Mouse (Mus musculus) spleen, postnatal 36 days (tissue): ENCODE measurements around the gene Dynlt1f.
"Not testable (repeated sequence)": the region's sequence is repeated elsewhere in the genome, so short reads cannot be mapped to it uniquely, and the experiment has no call there.

ENCODE experiments used
- DNase-seq, 2 experiments: peaks; one replicate each; pipeline ENCODE4 v3.0.0; 2022; ENCODE audit warnings: low spot score in 2 of 2, mixed read lengths in 1 of 2

Dynlt1f gene

DNA sequence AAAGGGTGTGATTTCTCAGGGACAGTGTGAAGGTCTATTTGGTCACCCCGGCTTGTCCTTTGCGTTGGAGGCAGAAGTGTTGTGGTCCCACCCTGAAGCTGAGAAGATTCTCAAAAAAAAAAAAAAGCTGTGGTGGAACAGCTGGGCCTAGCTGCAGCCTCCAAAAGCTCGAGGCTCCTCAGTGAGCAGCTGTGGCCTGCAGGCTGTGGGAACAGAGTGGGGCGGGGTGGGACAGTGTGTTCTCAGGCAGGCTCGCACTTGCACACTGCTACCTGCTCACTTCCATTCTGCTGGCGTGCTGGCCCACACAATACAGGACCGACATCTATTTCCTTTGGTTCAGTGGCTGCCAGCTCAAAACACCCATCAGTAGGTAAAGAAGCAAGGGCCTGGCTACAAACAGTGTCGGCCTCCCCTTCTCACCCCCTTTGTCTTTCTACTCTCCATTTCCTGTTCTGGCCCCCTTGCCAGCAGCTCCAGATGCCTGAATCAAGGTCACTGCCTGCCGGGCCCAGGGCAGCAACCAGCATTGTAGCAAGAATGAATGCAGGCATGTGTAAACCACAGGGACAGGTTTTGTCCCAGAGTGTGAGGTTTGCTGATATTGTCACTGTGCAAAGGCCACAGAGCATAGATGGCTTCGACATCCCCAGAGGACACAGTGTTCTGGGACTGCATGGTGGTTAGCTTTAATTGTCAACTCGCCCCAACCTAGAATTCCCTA lies 5.6 kb upstream of the Dynlt1f start:
- DNase-seq = not testable (repeated sequence)

DNA sequence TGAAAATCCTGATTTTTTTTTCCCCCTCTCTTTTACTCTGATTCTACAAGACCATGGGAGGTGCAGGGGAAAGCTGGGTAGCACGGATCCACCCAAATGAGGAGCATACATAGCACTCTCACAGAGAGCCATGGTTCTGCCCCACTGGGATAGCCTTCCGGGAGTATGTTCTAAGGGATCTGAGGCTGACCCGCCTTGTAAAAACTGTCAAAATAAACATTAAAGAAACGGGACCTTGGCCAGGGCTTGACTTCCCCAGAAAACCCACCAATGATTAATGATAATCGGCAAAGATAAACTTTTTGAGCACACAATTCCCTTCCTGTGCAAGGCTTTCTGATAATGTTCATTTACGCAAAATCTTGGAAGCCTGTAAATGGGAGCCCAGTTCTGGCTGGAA lies 4.9 kb upstream of the Dynlt1f start:
- DNase-seq = not testable (repeated sequence)

DNA sequence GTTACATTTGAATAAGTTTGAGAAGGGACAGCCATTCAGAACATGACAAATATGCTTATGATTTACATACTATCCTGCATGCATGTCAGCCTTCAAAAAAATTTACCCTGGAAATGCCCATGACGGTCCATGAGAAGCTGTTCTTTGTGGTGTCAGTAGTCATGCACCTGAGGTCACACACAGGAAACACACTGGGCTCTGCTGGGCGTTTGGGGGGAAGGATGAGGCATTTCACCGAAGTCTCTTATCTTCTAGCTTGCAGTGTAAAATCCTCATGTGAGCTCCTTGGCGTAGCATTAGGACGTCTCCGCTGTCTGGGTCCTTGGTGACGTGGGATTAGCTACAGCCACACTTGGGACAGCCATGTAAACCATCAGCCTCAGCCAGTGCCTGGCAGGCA lies 3.1 kb upstream of the Dynlt1f start, which contains the start of gene Sytl3:
Gene Sytl3, plus strand, starts transcription at position 293 of the 400 bp plus-strand sequence.
- DNase-seq = peak in 1 of 2 experiments; percentile 52

DNA sequence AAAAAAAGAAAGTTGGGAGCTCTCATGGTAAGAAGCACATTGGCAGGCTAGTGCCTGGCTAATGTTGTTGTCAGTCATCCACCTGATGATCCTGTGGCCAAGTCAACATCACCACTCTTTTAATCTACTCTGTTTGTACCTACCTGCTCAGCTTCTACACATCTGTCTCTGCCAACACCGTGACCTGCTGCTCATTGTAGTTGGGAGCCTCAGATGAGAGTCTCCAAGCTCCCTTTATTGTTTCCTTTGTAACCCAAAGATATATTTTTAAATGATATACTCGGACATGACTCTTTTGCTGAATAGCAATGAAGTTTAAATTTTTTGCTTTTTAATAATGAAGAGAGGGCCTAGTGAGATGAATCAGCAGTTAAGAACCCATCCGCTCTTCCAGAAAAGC lies 771 bp upstream of the Dynlt1f start:
- DNase-seq = not testable (repeated sequence)

DNA sequence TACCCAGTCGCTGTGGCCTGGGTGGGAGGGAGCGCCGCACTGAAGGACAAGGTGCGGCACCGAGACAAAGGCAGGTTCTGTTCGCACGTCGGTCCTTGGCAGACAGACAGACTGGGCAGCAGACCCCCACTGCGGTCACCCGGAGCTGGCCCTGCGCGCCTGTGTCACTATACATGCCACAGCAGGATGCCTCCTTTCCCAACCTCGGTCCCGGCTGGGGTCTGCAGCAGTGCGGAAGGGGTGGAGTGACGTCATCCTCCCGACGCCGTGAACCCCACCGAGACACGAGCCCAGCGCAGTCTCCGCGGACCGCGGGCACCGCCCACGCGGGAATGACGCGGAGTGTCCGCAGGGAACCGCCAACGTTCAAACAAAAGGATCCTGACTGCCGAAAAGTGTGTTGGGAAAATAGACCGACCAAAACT lies 601 bp downstream of the Dynlt1f start:
- peak in 1 of 2 experiments; percentile 56 for DNase-seq

DNA sequence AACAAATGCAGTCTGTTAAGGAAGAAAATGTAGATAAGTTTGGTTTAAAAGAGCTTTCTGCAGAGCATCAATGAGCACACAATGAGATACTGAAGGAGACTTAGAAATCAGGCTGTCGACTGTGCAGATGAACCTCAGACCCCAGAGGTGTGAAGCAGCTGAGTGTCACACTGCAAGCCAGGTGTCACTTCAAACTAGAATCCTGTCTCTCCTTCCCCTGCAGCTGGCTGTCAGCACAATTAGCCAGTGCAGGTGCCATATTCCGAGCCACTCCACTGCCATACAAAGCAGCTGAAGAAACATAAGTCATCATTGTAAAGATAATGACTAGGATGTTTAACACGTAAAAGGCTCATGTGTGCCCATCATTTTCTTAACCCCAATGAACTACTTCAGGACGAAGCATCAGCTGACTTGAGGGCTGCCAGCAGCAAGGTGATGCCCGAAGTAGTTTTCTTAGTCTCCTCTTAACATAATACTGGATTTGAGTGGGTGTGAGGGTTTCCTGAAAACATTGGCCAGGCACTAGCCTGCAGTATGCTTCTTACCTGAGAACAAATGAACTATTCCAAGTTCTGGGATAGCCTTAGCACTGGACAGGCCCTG lies 2.3 kb downstream of the Dynlt1f start:
- not testable (repeated sequence) for DNase-seq

DNA sequence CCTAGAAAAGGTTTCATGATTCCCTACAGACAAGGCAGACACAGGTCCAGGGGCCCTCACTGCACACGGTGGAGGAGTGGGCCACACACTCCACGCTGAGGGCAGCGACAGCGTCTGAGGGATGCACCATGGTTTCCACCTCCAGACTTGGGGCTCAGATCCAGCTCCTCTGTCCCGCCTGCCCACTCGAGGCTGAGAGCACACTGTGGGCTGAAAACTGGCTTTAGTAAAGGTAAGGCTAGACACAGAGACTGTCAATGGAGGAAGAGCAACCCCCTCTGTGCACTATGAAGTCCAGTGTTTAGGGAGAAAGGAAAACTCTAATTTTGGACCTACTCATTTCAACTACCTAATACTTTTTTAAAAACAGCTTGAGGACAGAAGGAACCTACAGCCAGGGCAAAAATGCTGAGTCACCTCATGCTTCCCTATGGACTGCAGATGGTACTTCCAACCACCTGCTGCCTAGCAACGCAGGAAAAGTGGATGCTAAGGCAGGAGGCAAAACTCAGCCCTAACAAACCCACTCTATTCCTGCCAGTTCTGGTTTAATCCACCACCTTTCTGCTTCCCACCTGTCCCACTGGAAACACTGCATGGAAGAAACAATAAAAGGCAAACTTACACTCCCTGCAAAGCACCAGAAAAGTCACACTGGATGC lies 4.7 kb downstream of the Dynlt1f start:
- DNase-seq = not testable (repeated sequence)

DNA sequence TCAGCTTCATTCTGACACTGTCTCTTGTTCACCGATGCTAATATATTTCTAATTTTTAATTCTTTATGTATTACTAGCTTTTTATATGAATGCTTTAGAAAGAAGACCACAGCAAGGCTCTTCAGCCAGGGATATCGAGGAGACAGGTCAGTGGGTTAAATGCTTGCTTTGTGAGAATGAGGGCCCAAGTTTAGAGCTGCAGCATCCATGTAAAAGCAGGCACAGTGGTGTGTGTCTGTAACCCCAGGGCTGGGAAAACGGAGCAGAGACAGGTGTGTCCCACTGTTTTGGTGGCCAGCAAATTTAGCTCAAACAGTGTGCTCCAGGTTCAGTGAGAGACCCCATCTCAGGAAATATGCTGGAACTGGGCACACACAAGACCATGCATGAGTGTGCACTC lies 8.2 kb downstream of the Dynlt1f start:
- not testable (repeated sequence) for DNase-seq

DNA sequence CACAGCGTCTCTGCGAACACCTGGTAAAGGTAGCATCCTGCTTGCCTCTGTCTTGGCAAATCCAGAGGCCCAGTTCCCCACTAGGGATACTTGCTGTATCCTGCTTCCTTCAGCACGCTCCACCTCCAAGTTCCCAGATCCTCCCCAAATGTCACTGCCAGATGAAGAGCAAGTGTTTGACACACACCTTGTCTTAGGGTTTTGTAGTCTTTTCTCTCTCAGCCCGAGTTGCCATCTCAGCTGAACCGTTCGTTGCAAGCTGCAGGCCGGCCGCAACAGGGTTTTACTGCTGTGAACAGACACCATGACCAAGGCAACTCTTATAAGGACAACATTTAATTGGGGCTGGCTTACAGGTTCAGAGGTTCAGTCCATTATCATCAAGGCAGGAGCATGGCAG lies 8.9 kb downstream of the Dynlt1f start:
- not testable (repeated sequence) for DNase-seq

DNA sequence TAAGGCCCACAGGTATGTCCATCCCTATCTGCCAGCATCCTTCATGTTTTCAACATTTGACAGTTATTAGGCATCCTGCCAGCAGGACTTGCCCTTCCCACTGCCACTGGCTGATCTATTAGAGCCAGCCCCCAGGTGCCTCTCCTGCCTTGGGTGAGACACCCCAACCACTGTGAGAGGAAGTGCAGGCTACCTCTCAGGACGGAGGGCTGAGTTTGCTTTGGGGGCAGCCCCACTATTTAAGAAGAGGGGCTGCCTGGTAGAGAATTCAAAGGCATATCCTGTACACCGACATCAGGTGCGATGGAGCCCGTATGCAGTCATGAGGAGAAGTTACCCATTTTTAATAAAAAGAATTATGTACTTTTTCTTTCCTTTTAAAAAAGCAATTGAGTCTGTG lies 10.0 kb downstream of the Dynlt1f start:
- DNase-seq = not testable (repeated sequence)

DNA sequence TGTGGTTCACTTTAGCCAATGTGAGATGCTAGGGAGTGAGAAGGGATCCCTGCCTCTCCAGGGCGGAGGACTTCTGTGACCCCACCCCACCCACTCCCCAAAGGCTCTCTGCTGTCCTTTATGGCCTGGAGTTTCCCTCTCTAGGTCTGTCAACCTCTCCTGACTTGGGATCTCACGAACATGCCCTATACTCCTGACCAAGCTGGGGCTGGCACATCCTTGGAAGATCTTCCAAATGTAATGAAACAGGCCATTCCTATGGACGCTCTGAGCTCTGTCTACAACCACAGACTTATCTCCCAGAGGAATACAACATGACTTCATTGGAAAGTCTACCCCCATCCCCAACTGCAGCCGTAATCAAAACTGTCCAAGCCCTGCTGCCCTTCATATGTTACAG lies 11.0 kb downstream of the Dynlt1f start:
- not testable (repeated sequence) for DNase-seq

DNA sequence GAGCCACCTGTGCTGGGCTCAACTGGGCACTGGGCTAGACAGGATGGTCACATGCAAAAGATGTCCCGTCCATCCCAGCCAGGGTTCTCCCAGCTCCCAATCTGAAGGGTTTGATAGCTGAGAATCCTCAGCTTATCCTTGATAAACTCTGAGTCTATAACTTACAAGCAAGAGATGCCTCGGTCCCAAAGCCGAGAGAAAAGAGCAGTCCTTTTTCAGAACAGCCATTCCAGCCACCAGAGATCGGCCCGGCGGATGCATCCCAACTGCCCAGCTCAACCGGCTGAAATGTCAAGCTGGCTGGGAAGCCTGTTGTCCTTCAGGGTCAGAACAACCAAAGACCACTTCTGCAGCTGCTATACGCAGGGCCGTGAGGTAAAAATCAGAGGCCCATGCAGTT lies 11.5 kb downstream of the Dynlt1f start:
- not testable (repeated sequence) for DNase-seq

DNA sequence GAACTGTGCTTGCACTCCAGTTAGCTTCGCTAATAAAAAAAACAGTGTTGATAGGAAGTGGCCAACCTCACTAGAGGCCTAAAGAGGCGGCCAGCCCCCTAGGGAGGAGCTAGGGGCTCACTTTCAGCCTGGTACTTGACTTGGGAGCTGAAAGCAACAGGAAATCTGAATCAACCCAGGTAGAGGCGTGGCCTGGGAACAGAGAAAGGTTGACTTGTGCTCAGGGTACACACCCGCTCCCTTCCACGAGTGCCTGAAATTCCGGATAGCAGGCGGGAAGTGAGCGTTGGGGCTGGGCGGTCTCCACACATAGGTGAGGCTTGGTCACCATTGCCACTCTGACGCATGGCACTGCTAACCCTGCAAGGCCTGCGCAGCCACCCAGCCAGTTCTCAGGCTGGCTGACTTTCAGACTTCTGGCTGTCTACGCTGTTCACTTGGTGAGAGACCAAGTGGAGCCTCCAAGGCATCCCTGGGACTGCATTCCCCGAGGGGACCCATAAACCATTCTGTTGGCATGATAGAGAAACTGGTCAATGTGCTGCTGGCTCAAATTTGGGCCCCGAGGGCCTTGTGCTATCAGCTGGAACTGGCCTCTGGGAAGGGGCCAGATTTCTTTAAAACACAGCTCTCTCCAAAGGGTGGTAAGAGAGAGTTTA lies 14.8 kb downstream of the Dynlt1f start:
- not testable (repeated sequence) for DNase-seq

DNA sequence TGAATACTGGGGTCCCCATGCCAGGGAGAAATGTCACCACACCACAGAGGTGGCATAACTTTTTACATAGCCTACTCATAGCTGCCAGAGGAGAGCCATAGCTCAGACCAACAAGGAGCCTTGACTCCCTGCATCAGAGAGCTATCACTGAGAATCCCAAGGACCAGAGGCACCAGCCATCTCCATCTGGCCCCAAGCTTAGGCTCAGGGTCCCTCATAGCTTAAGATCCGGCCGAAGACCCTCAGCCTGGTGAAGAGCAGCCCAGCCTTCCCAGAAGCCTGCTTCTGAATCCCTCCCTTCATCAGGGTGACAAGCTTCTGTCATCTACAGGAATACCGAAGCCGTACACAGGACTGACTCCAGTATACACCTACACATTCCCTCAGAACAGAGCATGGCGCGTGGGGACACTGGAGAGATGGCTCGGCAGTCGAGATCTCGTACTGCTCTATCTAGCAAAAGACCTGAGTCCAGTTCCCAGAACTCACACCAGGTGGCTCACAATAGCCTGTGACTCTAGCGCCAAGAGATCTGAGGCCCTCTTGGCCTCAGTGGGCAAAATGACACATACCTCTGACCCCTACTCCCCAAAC lies 15.6 kb downstream of the Dynlt1f start:
- not testable (repeated sequence) for DNase-seq

DNA sequence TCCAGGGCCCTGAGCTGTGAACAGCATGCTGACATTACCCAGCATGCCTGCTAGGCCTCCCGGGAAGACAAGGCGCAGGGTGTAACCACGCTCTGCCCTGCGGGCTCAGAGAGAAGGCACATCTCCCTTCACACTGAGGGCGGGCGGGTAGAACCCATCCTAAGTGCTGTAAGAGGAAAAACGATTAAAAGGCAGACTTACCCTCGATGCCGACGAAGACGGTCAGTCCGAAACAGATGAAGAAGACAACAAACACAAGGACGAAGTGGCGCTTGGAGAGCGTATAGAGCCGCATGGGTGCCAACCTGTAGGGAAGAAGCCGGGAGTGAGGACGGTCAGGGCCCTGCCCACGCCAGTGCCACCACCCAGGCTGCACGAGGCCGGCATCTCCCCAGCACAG lies 16.2 kb downstream of the Dynlt1f start:
- DNase-seq = not testable (repeated sequence)

DNA sequence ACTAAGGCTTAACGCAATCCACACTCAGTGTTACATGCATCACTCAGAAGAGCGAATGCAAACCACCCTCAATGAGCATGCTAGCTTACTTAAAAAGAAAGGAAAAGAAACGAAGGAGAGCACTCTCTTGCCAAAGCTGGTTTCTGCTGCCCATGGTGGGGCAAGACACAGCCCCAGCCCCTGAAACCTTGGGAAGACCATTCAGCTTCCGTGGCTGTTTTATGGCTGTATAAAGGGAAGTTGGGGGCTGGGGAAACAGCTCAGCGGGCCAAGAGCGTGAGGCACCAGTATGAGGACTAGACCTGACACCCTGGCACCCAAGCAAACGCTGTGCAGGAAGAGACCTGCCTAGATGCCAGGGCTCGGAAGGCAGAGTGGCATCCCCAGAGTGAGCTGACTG lies 17.3 kb downstream of the Dynlt1f start:
- DNase-seq = not testable (repeated sequence)

DNA sequence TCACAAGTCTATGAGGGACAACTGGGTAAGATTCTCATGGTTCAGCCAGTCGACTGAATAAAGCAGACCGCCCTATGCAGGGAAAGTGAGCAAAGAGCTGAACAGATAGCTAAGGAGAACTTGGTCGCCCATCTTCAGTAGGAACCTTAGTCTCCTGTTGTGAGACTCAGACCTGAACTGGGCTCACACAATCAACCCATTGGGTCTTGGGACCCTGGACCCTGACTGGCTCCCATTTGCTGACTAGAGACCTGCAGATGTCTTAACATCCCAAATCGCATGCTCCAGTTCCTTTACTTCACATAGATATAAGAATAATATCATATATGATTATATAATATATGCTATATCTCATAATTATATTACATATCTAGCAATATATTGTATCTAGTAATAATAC lies 18.3 kb downstream of the Dynlt1f start:
- DNase-seq = not testable (repeated sequence)

DNA sequence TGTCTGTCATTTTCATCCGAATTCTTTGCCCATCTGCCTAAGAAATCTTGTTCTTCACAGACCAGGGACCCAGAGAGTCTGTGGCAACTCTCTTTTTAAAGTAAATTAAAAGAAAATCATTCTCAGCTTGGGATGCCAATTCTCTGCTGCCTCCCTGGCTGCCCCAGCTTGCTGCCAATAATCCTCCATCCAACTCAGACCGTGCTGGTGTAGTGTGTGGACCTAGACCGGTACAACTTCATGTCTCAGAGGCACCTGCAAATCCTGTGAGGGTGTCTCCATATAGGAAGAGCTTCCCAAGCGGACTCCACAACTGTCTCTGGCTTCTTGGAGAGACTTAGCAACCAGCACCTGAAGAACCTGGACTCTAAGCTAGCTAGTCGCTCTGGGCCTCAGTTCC lies 18.8 kb downstream of the Dynlt1f start:
- no peak for DNase-seq

DNA sequence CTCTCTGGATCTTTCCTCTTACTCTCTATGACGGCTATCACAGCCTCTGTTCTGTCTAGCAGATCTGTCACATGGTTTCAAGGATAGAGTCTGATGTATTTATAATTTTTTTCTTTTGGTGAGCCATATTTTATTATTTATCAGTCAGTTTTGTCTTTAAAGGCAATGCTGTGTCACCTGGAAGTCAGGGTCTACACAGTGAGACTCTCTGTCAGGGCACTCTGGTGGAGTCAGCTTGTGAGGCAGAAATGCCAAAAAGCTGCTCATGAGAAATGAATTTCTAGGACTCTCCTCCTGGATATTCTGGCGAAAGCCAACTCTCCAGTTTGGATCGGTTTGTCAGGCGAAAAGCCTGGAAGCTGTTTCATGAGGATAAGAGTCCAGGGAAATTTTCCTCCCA lies 19.9 kb downstream of the Dynlt1f start:
- not testable (repeated sequence) for DNase-seq

DNA sequence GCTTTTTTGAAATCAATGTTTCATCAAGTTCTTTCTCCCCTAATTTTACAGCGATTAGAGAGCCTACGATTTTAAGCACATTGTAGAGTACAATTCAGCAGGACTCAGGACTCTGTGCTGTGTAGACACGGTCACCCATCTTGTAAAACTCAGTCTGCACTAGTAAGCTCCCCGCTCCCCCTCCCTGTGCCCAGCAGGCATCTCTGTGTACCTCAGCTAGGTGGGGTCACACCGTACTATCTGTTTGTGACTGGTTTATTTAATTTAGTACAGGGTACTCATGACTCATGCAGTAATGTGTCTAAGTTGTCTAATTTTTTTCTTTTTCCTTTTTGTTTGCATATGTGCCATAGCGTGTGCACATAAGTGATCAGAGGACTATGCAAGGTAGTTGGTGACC lies 22.9 kb downstream of the Dynlt1f start:
- not testable (repeated sequence) for DNase-seq

DNA sequence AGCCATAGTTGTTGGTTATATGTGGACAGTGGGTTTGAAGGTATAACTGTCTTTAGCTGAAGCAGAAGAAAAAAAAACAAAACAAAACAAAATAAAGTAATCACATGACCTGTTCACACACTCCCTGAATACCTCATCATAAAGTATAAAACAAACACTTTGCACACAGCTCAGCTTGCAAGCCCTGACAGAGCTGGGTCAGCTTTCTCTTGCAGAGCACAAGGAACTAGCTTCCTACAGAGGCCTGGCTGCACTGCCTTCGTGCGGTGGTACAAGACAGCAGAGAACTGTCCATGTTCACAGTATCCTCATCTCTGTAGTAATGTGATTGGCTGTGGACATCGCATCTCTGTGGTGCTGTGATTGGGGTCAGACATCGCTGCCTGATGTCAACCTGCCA lies 25.3 kb downstream of the Dynlt1f start:
- not testable (repeated sequence) for DNase-seq
